Mouse (Mus musculus): ENCODE data around the gene Man2a1.

DNA sequence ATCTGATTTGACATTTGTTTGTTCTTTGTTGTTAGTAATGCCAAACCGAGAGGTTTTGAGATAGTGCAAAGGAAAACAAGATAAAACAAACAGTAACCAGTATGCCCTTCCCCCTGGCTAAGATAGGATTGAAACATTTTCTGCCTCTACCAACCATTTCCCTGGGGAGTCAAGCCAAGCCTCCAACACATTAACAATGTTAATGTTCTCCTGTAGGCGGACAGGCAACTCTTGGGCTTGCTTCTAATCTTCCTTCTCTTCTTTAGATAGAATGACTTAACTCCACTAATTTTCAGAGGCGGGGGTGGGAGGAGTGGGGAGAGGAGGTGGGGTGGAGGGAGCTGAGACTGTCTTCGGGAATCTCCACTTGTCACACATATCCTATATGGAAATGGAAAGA is 22.2 kb upstream of the Man2a1 start:
- no peak for TF ChIP-seq CTCF (IDR thresholded peaks at IDR 0.05; ENCODE audit: borderline replicate concordance, insufficient read depth, low read length)
- no peak for TF ChIP-seq POLR2A (IDR thresholded peaks at IDR 0.05; ENCODE audit: low read depth, low read length)

Data from embryonic fibroblast, embryonic 13.5 days (primary cell).